Mouse (Mus musculus): ENCODE data around the gene Ctsz. TPM values are rescaled to one million over a fixed set of nuclear protein-coding genes. Genes with fewer than 3 reads are reported as not detected.

The Ctsz gene
- polyA plus RNA-seq, 1 experiment, result 78.9 TPM

DNA sequence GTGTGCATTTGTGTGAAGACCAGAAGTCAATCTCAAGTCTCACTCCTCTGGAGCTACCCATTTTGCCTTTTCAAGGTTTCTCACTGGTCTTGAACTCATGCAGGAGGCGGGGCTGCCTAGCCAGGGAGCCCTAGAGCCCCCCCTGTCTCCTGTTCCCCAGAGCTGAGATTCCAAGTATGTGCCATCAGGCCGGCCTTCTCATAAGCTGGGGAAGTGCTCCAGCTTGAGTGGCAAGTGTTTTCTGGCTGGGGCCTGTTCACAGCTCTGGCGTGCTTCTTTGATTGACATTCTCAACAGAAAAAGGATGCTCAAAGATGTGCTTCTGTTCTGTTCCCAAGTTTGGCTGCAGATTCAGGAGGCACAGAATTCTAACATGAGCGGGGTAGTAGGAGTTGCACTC, 38.4 kb downstream of the Ctsz start:
- Histone ChIP-seq H3K27ac (ENCODE audit: insufficient read depth, low read length) (no peak overlapping the region), H3K4me3 (ENCODE audit: insufficient read depth, low read length) (no peak overlapping the region), H3K4me1 (ENCODE audit: control insufficient read depth, insufficient read depth, low read length) (no peaks in the 10 kb centered on the region; the same call in 1 of the 2 replicates)
- TF ChIP-seq POLR2A (IDR thresholded peaks at IDR 0.05; ENCODE audit: extremely low read depth, insufficient read depth, low read length) (no peak), CTCF (IDR thresholded peaks at IDR 0.05; ENCODE audit: extremely low read depth, insufficient read depth, low read length) (no peak)

- Histone ChIP-seq H3K4me1 (ENCODE audit: control insufficient read depth, insufficient read depth, low read length) (no peaks in the 10 kb centered on the region; the same call in 1 of the 2 replicates), H3K27ac (ENCODE audit: insufficient read depth, low read length) (no peak overlapping the region), H3K4me3 (ENCODE audit: insufficient read depth, low read length) (no peak overlapping the region)
- TF ChIP-seq POLR2A (IDR thresholded peaks at IDR 0.05; ENCODE audit: extremely low read depth, insufficient read depth, low read length), result no peak
- TF ChIP-seq CTCF (IDR thresholded peaks at IDR 0.05; ENCODE audit: extremely low read depth, insufficient read depth, low read length), result no peak
Measured at GRCm38 (mm10) chr2:174397881-174398280, 41.0 kb downstream of the Ctsz start.

GRCm38 (mm10) chr2:174397065-174397464, 41.8 kb downstream of the Ctsz start:
- no peak for TF ChIP-seq POLR2A (IDR thresholded peaks at IDR 0.05; ENCODE audit: extremely low read depth, insufficient read depth, low read length)
- no peak for TF ChIP-seq CTCF (IDR thresholded peaks at IDR 0.05; ENCODE audit: extremely low read depth, insufficient read depth, low read length)
- Histone ChIP-seq H3K4me1 (ENCODE audit: control insufficient read depth, insufficient read depth, low read length) (no peaks in the 10 kb centered on the region; the same call in 1 of the 2 replicates), H3K27ac (ENCODE audit: insufficient read depth, low read length) (no peak overlapping the region), H3K4me3 (ENCODE audit: insufficient read depth, low read length) (no peak overlapping the region)

DNA sequence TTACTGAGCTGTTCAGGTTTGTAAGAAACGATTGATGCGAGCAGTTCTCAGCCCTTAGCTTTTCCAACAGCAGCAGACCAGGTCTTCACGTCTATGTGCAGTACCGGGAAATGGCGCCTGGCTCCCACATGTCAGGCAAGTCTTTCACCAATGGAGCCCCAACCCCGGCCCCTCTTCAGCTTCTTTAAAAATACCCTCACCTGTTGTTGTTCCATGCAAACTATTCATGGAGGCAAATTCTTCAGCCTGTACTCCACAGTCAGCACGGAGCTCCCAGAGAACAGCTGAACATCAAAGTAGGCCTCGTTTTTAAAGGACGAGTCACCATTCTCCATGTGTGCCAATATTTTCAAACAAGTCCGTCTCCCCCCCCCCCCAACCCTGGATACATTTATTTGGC, 42.2 kb downstream of the Ctsz start:
- Histone ChIP-seq H3K4me1 (ENCODE audit: control insufficient read depth, insufficient read depth, low read length) (no peaks in the 10 kb centered on the region; the same call in 1 of the 2 replicates), H3K27ac (ENCODE audit: insufficient read depth, low read length) (no peak overlapping the region), H3K4me3 (ENCODE audit: insufficient read depth, low read length) (no peak overlapping the region)
- TF ChIP-seq CTCF (IDR thresholded peaks at IDR 0.05; ENCODE audit: extremely low read depth, insufficient read depth, low read length), result no peak
- TF ChIP-seq POLR2A (IDR thresholded peaks at IDR 0.05; ENCODE audit: extremely low read depth, insufficient read depth, low read length), result no peak

- H3K27ac ChIP-seq (ENCODE audit: insufficient read depth, low read length), result no peak overlapping the region
- H3K4me3 ChIP-seq (ENCODE audit: insufficient read depth, low read length), result no peak overlapping the region
- no peaks in the 10 kb centered on the region; the same call in 1 of the 2 replicates for H3K4me1 ChIP-seq (ENCODE audit: control insufficient read depth, insufficient read depth, low read length)
- TF ChIP-seq POLR2A (IDR thresholded peaks at IDR 0.05; ENCODE audit: extremely low read depth, insufficient read depth, low read length), result no peak
Measured at GRCm38 (mm10) chr2:174393383-174393782, 45.5 kb downstream of the Ctsz start.

- no peak overlapping the region for H3K27ac ChIP-seq (ENCODE audit: insufficient read depth, low read length)
- TF ChIP-seq CTCF (IDR thresholded peaks at IDR 0.05; ENCODE audit: extremely low read depth, insufficient read depth, low read length) (no peak), POLR2A (IDR thresholded peaks at IDR 0.05; ENCODE audit: extremely low read depth, insufficient read depth, low read length) (no peak)
- no peaks in the 10 kb centered on the region; the same call in 1 of the 2 replicates for H3K4me1 ChIP-seq (ENCODE audit: control insufficient read depth, insufficient read depth, low read length)
- H3K4me3 ChIP-seq (ENCODE audit: insufficient read depth, low read length), result no peak overlapping the region
Measured at GRCm38 (mm10) chr2:174392554-174392953, 46.3 kb downstream of the Ctsz start.

GRCm38 (mm10) chr2:174391936-174392335, 46.9 kb downstream of the Ctsz start:
- no peak for TF ChIP-seq POLR2A (IDR thresholded peaks at IDR 0.05; ENCODE audit: extremely low read depth, insufficient read depth, low read length)
- no peak for TF ChIP-seq CTCF (IDR thresholded peaks at IDR 0.05; ENCODE audit: extremely low read depth, insufficient read depth, low read length)
- H3K4me3 ChIP-seq (ENCODE audit: insufficient read depth, low read length), result no peak overlapping the region
- H3K4me1 ChIP-seq (ENCODE audit: control insufficient read depth, insufficient read depth, low read length), result no peaks in the 10 kb centered on the region
- no peak overlapping the region for H3K27ac ChIP-seq (ENCODE audit: insufficient read depth, low read length)

DNA sequence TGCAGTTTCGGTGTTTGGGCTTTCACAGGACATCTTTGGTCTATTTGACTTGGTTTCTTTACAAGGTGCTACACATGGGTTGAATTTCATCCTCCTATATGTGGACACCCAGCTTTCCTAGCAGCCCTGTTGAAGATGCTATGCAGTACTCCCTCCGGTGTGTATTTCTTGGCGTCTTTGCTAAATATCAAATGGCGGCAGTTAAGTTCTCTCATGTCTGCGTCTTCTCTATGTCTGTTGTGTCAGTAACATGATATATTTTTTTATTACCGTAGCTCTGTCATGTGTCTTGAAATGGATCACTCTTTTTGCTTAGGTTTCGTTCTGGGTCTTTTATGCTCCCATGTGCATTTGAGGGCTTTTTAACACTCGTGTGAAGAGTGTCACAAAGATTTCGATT, 57.8 kb downstream of the Ctsz start:
- Histone ChIP-seq H3K4me3 (ENCODE audit: insufficient read depth, low read length) (no peak overlapping the region), H3K4me1 (ENCODE audit: control insufficient read depth, insufficient read depth, low read length) (no peaks in the 10 kb centered on the region), H3K27ac (ENCODE audit: insufficient read depth, low read length) (no peak overlapping the region)
- TF ChIP-seq CTCF (IDR thresholded peaks at IDR 0.05; ENCODE audit: extremely low read depth, insufficient read depth, low read length), result no peak
- TF ChIP-seq POLR2A (IDR thresholded peaks at IDR 0.05; ENCODE audit: extremely low read depth, insufficient read depth, low read length), result no peak

Other genes with a start within 250 kb of the Ctsz start
- gene Gnas, start 154.7 kb downstream of the Ctsz start, polyA plus RNA-seq (2012; rRNA removed), result 2,122 and 2,206 TPM in 2 replicates
- 0.06 TPM in 1 of 2 replicates, not detected in the other for gene Gm20721, start 92.3 kb downstream of the Ctsz start, polyA plus RNA-seq (2012; rRNA removed)
- gene Nelfcd, start 23.2 kb downstream of the Ctsz start, polyA plus RNA-seq (2012; rRNA removed), result 74.7 and 76.9 TPM in 2 replicates
- gene Tubb1, start 11.7 kb upstream of the Ctsz start, polyA plus RNA-seq (2012; rRNA removed), result 0.09 TPM in 1 of 2 replicates, not detected in the other
- 591 and 599 TPM in 2 replicates for gene Atp5e, start 25.1 kb upstream of the Ctsz start, polyA plus RNA-seq (2012; rRNA removed)
- gene Prelid3b, start 34.0 kb upstream of the Ctsz start, polyA plus RNA-seq (2012; rRNA removed), result 75.0 and 82.6 TPM in 2 replicates
- gene Zfp831, start 204.5 kb upstream of the Ctsz start, polyA plus RNA-seq (2012; rRNA removed), result 5.8 and 6.4 TPM in 2 replicates